In genomic region chr17:45736311-45737077, GRCm38 (mm10) we compare ENCODE assay signal across 7 mouse cellular contexts. TPM values are rescaled to one million over a fixed set of nuclear protein-coding genes. Genes with fewer than 3 reads are reported as not detected.
DNase-seq lines count a peak whose midpoint lies in the region; ATAC-seq and TF ChIP-seq lines count a peak whose summit lies in the region.

No protein-coding gene starts in this region.

- H3K4me2 ChIP-seq in limb, embryonic 14.5 days (replicated peaks; ENCODE audit: low read depth, low read length, severe bottlenecking) = peak overlapping the region; percentile 75
- peak overlapping the region; percentile 86 for H3K4me2 ChIP-seq in midbrain, embryonic 16.5 days (ENCODE audit: low read length)
- H3K4me2 ChIP-seq in stomach, embryonic 14.5 days (replicated peaks; ENCODE audit: low read depth, low read length) = peak overlapping the region; percentile 60

- TF ChIP-seq EP300 in heart, adult 2 months (IDR thresholded peaks at IDR 0.05; ENCODE audit: insufficient read depth, low read depth, low read length) = no peak

- peak overlapping the region; percentile 71 for H3K9ac ChIP-seq in heart, adult 2 months (ENCODE audit: low read depth, low read length)
- H3K9ac ChIP-seq in limb, embryonic 14.5 days (ENCODE audit: low read depth, low read length, severe bottlenecking) = peak overlapping the region; percentile 67
- peak overlapping the region; percentile 92 for H3K9ac ChIP-seq in midbrain, embryonic 16.5 days (ENCODE audit: low read depth, low read length)
- peak overlapping the region; percentile 22; the same call in 1 of the 2 replicates for H3K9ac ChIP-seq in stomach, embryonic 14.5 days (replicated peaks; ENCODE audit: low read depth, low read length)

- no peaks in the 10 kb centered on the region for H3K36me3 ChIP-seq in heart, adult 2 months (ENCODE audit: control insufficient read depth, insufficient read depth, low read length)
- no peaks in the 10 kb centered on the region for H3K36me3 ChIP-seq in limb, embryonic 14.5 days (ENCODE audit: control insufficient read depth, insufficient read depth, low read length)
- H3K36me3 ChIP-seq in midbrain, embryonic 16.5 days (ENCODE audit: control insufficient read depth, insufficient read depth, low read length) = no peaks in the 10 kb centered on the region
- H3K36me3 ChIP-seq in stomach, embryonic 14.5 days (ENCODE audit: control insufficient read depth, insufficient read depth, low read length) = no peaks in the 10 kb centered on the region

- H3K4me3 ChIP-seq in heart, adult 2 months = peak overlapping the region; percentile 62
- H3K4me3 ChIP-seq in limb, embryonic 14.5 days (replicated peaks; ENCODE audit: low read length) = peak overlapping the region; percentile 42
- peak overlapping the region; percentile 47 for H3K4me3 ChIP-seq in midbrain, embryonic 16.5 days (ENCODE audit: low read depth, low read length)
- H3K4me3 ChIP-seq in stomach, embryonic 14.5 days (ENCODE audit: low read depth, low read length) = peak overlapping the region; percentile 32

- H3K27ac ChIP-seq in heart, adult 2 months = peak overlapping the region; percentile 79
- peak overlapping the region; percentile 87 for H3K27ac ChIP-seq in limb, embryonic 14.5 days (replicated peaks; ENCODE audit: low read depth, low read length)
- peak overlapping the region; percentile 93 for H3K27ac ChIP-seq in midbrain, embryonic 16.5 days (ENCODE audit: low read length)
- H3K27ac ChIP-seq in stomach, embryonic 14.5 days (ENCODE audit: low read length) = peak overlapping the region; percentile 96

- ATAC-seq in limb, embryonic 14.5 days (ENCODE audit: low FRiP score, low read depth) = peak; percentile 78
- peak; percentile 68 for ATAC-seq in midbrain, embryonic 16.5 days
- ATAC-seq in stomach, embryonic 14.5 days (ENCODE audit: insufficient number of reproducible peaks, insufficient read depth, low FRiP score, low read depth) = peak; percentile 64

- intact Hi-C loops in heart, adult 2 months (cut with DNase I) = loop anchor here (5.0 to 10.0 kb wide), 3 partner anchors 116 to 428 kb away; partner anchors contain the start of gene Gtpbp2

- peak; percentile 93 for DNase-seq in adrenal gland, postnatal 14 days
- peak; percentile 92 for DNase-seq in embryo, embryonic 11.5 days (ENCODE audit: low read depth, low spot score)
- peak; percentile 87 to 89 for DNase-seq in heart, adult 2 months
- DNase-seq in kidney, adult 8-10 months = peak; percentile 66 to 68
- DNase-seq in limb, embryonic 14.5 days (ENCODE audit: low spot score) = peak; percentile 90

- H3K4me1 ChIP-seq in heart, adult 2 months (ENCODE audit: control insufficient read depth, insufficient read depth, low read length) = peaks cover 7% of the 10 kb centered on the region
- peaks cover 30% of the 10 kb centered on the region for H3K4me1 ChIP-seq in limb, embryonic 14.5 days (ENCODE audit: control insufficient read depth, insufficient read depth, low read length)
- peaks cover 22% of the 10 kb centered on the region for H3K4me1 ChIP-seq in midbrain, embryonic 16.5 days (ENCODE audit: control insufficient read depth, insufficient read depth, low read length)
- H3K4me1 ChIP-seq in stomach, embryonic 14.5 days (ENCODE audit: control insufficient read depth, insufficient read depth, low read length) = peaks cover 25% of the 10 kb centered on the region

- no peak for TF ChIP-seq POLR2A in heart, adult 2 months (IDR thresholded peaks at IDR 0.05; ENCODE audit: insufficient read depth, low read depth, low read length)
- peak; percentile 75; the same call in 1 of the 2 replicates for TF ChIP-seq POLR2A in limb, embryonic 14.5 days (IDR thresholded peaks at IDR 0.05; ENCODE audit: borderline replicate concordance, extremely low read depth, insufficient read depth, insufficient read length)

- no peaks in the 10 kb centered on the region for H3K9me3 ChIP-seq in limb, embryonic 14.5 days (ENCODE audit: control insufficient read depth, low read length)
- H3K9me3 ChIP-seq in midbrain, embryonic 16.5 days (replicated peaks; ENCODE audit: control insufficient read depth, low read length, poor library complexity, severe bottlenecking) = no peaks in the 10 kb centered on the region
- no peaks in the 10 kb centered on the region for H3K9me3 ChIP-seq in stomach, embryonic 14.5 days (ENCODE audit: control insufficient read depth, low read depth, low read length)

- H3K27me3 ChIP-seq in heart, adult 2 months (ENCODE audit: control insufficient read depth, insufficient read depth, low read length) = no peaks in the 10 kb centered on the region
- H3K27me3 ChIP-seq in limb, embryonic 14.5 days (ENCODE audit: control insufficient read depth, insufficient read depth, low read length) = 0 out of 2 replicates have a peak, but pooled peaks cover 4% of the 10 kb centered on the region
- 0 out of 2 replicates have a peak, but pooled peaks cover under 1% of the 10 kb centered on the region for H3K27me3 ChIP-seq in midbrain, embryonic 16.5 days (ENCODE audit: control insufficient read depth, insufficient read depth, low read depth, low read length)
- H3K27me3 ChIP-seq in stomach, embryonic 14.5 days (ENCODE audit: control insufficient read depth, insufficient read depth, low read length) = no peaks in the 10 kb centered on the region

- no peaks in the 10 kb centered on the region for H3K79me2 ChIP-seq in heart, adult 2 months (replicated peaks; ENCODE audit: control insufficient read depth, insufficient read depth, low read length)

- TF ChIP-seq CTCF in heart, adult 2 months (IDR thresholded peaks at IDR 0.05) = no peak

- 2% methylated on average over 54 of the region's 72 CpGs for WGBS in heart, adult 2 months
- WGBS in limb, embryonic 14.5 days = 3% methylated on average over 13 of the region's 72 CpGs
- under 1% methylated on average over 42 of the region's 72 CpGs for WGBS in midbrain, embryonic 16.5 days
- under 1% methylated on average over 51 of the region's 72 CpGs for WGBS in stomach, embryonic 14.5 days

RNA-seq across cellular contexts. Expression of gene 1600014C23Rik, which starts 2.9 kb away (rescaled TPM):
- not detected in 2 replicates for total RNA-seq in adrenal gland, postnatal 14 days (2021)
- under 1 TPM in 1 of 2 experiments, not detected in 1; 0.66 TPM for total RNA-seq in heart, adult 2 months (2021)
- polyA plus RNA-seq in heart, adult 2 months (2012; rRNA removed) = 0.88 TPM in 1 of 2 replicates, not detected in the other
- polyA plus RNA-seq in limb, embryonic 14.5 days (2012; rRNA removed) = 0.15 TPM in 1 of 2 replicates, not detected in the other
- polyA plus RNA-seq in limb, embryonic 14.5 days (2014; fragmentation: Nextera tagmentation; extraction: Ambion mirVana) = 0.58 TPM in 1 of 2 replicates, not detected in the other
- 0.46 TPM in 1 of 2 replicates, not detected in the other for polyA plus RNA-seq in midbrain, embryonic 16.5 days (2015; fragmentation: Nextera tagmentation; extraction: Ambion mirVana)
- 0.72 TPM in 1 of 2 replicates, not detected in the other for polyA plus RNA-seq in stomach, embryonic 14.5 days (2014; fragmentation: Nextera tagmentation; extraction: Ambion mirVana)

RNA-seq across cellular contexts. Expression of gene Tmem63b, which starts 49.8 kb away (rescaled TPM):
- total RNA-seq in adrenal gland, postnatal 14 days (2021) = 45.4 and 48.1 TPM in 2 replicates
- 10 to 100 TPM; 81.8 to 90.1 TPM for total RNA-seq in heart, adult 2 months (2021)
- 122 and 154 TPM in 2 replicates for polyA plus RNA-seq in heart, adult 2 months (2012; rRNA removed)
- polyA plus RNA-seq in limb, embryonic 14.5 days (2012; rRNA removed) = 90.7 and 113 TPM in 2 replicates
- 24.5 and 28.5 TPM in 2 replicates for polyA plus RNA-seq in limb, embryonic 14.5 days (2014; fragmentation: Nextera tagmentation; extraction: Ambion mirVana)
- polyA plus RNA-seq in midbrain, embryonic 16.5 days (2015; fragmentation: Nextera tagmentation; extraction: Ambion mirVana) = 150 and 155 TPM in 2 replicates
- polyA plus RNA-seq in stomach, embryonic 14.5 days (2014; fragmentation: Nextera tagmentation; extraction: Ambion mirVana) = 30.8 and 33.7 TPM in 2 replicates

RNA-seq across cellular contexts. Expression of gene Mrpl14, which starts 50.4 kb away (rescaled TPM):
- total RNA-seq in adrenal gland, postnatal 14 days (2021) = 119 and 122 TPM in 2 replicates
- 100 to 1,000 TPM; 149 to 161 TPM for total RNA-seq in heart, adult 2 months (2021)
- 133 and 170 TPM in 2 replicates for polyA plus RNA-seq in heart, adult 2 months (2012; rRNA removed)
- polyA plus RNA-seq in limb, embryonic 14.5 days (2012; rRNA removed) = 98.3 and 113 TPM in 2 replicates
- polyA plus RNA-seq in limb, embryonic 14.5 days (2014; fragmentation: Nextera tagmentation; extraction: Ambion mirVana) = 146 and 147 TPM in 2 replicates
- polyA plus RNA-seq in midbrain, embryonic 16.5 days (2015; fragmentation: Nextera tagmentation; extraction: Ambion mirVana) = 115 and 118 TPM in 2 replicates
- 155 and 171 TPM in 2 replicates for polyA plus RNA-seq in stomach, embryonic 14.5 days (2014; fragmentation: Nextera tagmentation; extraction: Ambion mirVana)

Comparison
In these comparisons a context has a peak if more than half of its experiments do, and no peak if none do; other contexts are left out.
1. Peak in every context shown above with its lines: DNase-seq, ATAC-seq, H3K4me3 ChIP-seq and H3K27ac ChIP-seq.
2. H3K9ac ChIP-seq: peak in every context shown above with its lines; median percentile 92 in midbrain, embryonic 16.5 days; 71 in heart, adult 2 months; 67 in limb, embryonic 14.5 days; 22 in stomach, embryonic 14.5 days.